Mouse (Mus musculus) CH12.LX (cell line): ENCODE results near the gene Kat7.

Experiments used
- CTCF ChIP-seq, 2 experiments: IDR thresholded peaks in 1 of 2; conservative IDR thresholded peaks in 1 of 2; 2 replicates each; pipeline ENCODE4 v1.5.1; 2011 to 2012; ENCODE audit warnings: low read depth in 2 of 2, low read length in 2 of 2, improper control_type of control experiment in 1 of 2, inconsistent platforms in 1 of 2, mild to moderate bottlenecking in 1 of 2, moderate library complexity in 1 of 2
- EP300 ChIP-seq: IDR thresholded peaks from 2 replicates; pipeline ENCODE4 v1.6.1; 2011; ENCODE audit warnings: low read length, improper control_type of control experiment
- POLR2A ChIP-seq: IDR thresholded peaks from 2 replicates; pipeline ENCODE4 v1.6.1; 2011; ENCODE audit warnings: low read depth, mild to moderate bottlenecking, improper control_type of control experiment, low read length
- UBTF ChIP-seq: IDR thresholded peaks from 2 replicates; pipeline ENCODE4 v1.6.1; 2012; ENCODE audit warnings: low read depth, mild to moderate bottlenecking, inconsistent platforms, low read length, improper control_type of control experiment, moderate library complexity
- USF1 ChIP-seq: IDR thresholded peaks from 2 replicates; pipeline ENCODE4 v1.6.1; 2014; ENCODE audit warnings: low read depth, mild to moderate bottlenecking, inconsistent platforms, low read length, improper control_type of control experiment
- ZKSCAN1 ChIP-seq: IDR thresholded peaks from 2 replicates; pipeline ENCODE4 v1.6.1; 2012; ENCODE audit warnings: low read depth, inconsistent platforms, low read length, improper control_type of control experiment, borderline replicate concordance

GRCm38 (mm10) chr11:95337129-95337813, 27.2 kb upstream of the Kat7 start:
- TF ChIP-seq USF1 (no peak), CTCF (conservative IDR thresholded peaks at IDR 0.05 in 1 of 2, IDR thresholded peaks at IDR 0.05 in 1 of 2; ENCODE audit: low read depth in 2 of 2, low read length in 2 of 2) (no peak), ZKSCAN1 (no peak), POLR2A (no peak), EP300 (no peak), UBTF (no peak)
